Mouse (Mus musculus): ENCODE measurements at regions not wholly inside any gene's neighbourhood (a gene's known extent, or its start where the extent isn't known, plus 50 kb on each side); places are given as distances from the start of the nearest gene placed in this dataset.

- no peak for DNase-seq (ENCODE audit: low read depth, low spot score)
- POLR2A ChIA-PET, result no interaction called here
- no peak for ATAC-seq
Observed at GRCm38 (mm10) chr6:66466757-66467156, 68.4 kb upstream of the Mad2l1 start.

GRCm38 (mm10) chr6:66470627-66471249, 64.5 kb upstream of the Mad2l1 start:
- in situ Hi-C loops (cut with MboI; ENCODE audit: low pct_unique_long_range_greater_than_20kb), result loop anchor here (25.0 kb wide), 1 partner anchor 833 kb away; no protein-coding TSS in a partner anchor
- no peak for ATAC-seq
- ChIA-PET CTCF (no interaction called here), POLR2A (no interaction called here)
- peaks cover 51% of the 10 kb centered on the region for H3K27me3 ChIP-seq
- peak; percentile 4 for TF ChIP-seq CTCF (IDR thresholded peaks at IDR 0.05)
- DNase-seq (ENCODE audit: low read depth, low spot score), result no peak

More at GRCm38 (mm10) chr6:66466757-66467156, 68.4 kb upstream of the Mad2l1 start:
- in situ Hi-C loops (cut with MboI; ENCODE audit: low pct_unique_long_range_greater_than_20kb), result loop anchor here (5.0 to 25.0 kb wide), 2 partner anchors 829 to 954 kb away; no protein-coding TSS in a partner anchor
- peaks cover 37% of the 10 kb centered on the region for H3K27me3 ChIP-seq
- TF ChIP-seq CTCF (IDR thresholded peaks at IDR 0.05), result peak; percentile 44
- CTCF ChIA-PET, result interaction anchor here (1.3 to 1.5 kb wide), 3 partner anchors 9 to 14 kb away, joined by 3 to 4 read pairs (median 4); no protein-coding TSS in a partner anchor

GRCm38 (mm10) chr6:66471786-66472185, 63.4 kb upstream of the Mad2l1 start:
- H3K27me3 ChIP-seq, result peaks cover 44% of the 10 kb centered on the region
- TF ChIP-seq CTCF (IDR thresholded peaks at IDR 0.05), result no peak
- in situ Hi-C loops (cut with MboI; ENCODE audit: low pct_unique_long_range_greater_than_20kb), result loop anchor here (25.0 kb wide), 1 partner anchor 834 kb away; no protein-coding TSS in a partner anchor
- no peak for ATAC-seq
- DNase-seq (ENCODE audit: low read depth, low spot score), result no peak
- CTCF ChIA-PET, result no interaction called here
- POLR2A ChIA-PET, result no interaction called here

- ATAC-seq (no peak), DNase-seq (ENCODE audit: low read depth, low spot score) (no peak)
- TF ChIP-seq CTCF (IDR thresholded peaks at IDR 0.05), result no peak
- ChIA-PET POLR2A (no interaction called here), CTCF (no interaction called here)
- peaks cover 44% of the 10 kb centered on the region for H3K27me3 ChIP-seq
- in situ Hi-C loops (cut with MboI; ENCODE audit: low pct_unique_long_range_greater_than_20kb), result loop anchor here (25.0 kb wide), 1 partner anchor 835 kb away; no protein-coding TSS in a partner anchor
Observed at GRCm38 (mm10) chr6:66472697-66473096, 62.5 kb upstream of the Mad2l1 start.

- CTCF ChIA-PET, result no interaction called here
Observed at GRCm38 (mm10) chr6:66477575-66477974, 57.6 kb upstream of the Mad2l1 start.

GRCm38 (mm10) chr6:66478326-66478964, 56.7 kb upstream of the Mad2l1 start:
- ATAC-seq (no peak), DNase-seq (ENCODE audit: low read depth, low spot score) (no peak)
- POLR2A ChIA-PET, result no interaction called here

More at GRCm38 (mm10) chr6:66477575-66477974, 57.6 kb upstream of the Mad2l1 start:
- POLR2A ChIA-PET, result no interaction called here
- peaks cover 36% of the 10 kb centered on the region for H3K27me3 ChIP-seq
- no peak for TF ChIP-seq CTCF (IDR thresholded peaks at IDR 0.05)
- in situ Hi-C loops (cut with MboI; ENCODE audit: low pct_unique_long_range_greater_than_20kb), result no loop called here
- no peak for ATAC-seq
- DNase-seq (ENCODE audit: low read depth, low spot score), result no peak

GRCm38 (mm10) chr6:66479576-66479975, 55.6 kb upstream of the Mad2l1 start:
- CTCF ChIA-PET, result no interaction called here
- peaks cover 39% of the 10 kb centered on the region for H3K27me3 ChIP-seq
- POLR2A ChIA-PET, result no interaction called here
- DNase-seq (ENCODE audit: low read depth, low spot score) (no peak), ATAC-seq (no peak)
- in situ Hi-C loops (cut with MboI; ENCODE audit: low pct_unique_long_range_greater_than_20kb), result no loop called here
- no peak for TF ChIP-seq CTCF (IDR thresholded peaks at IDR 0.05)

More at GRCm38 (mm10) chr6:66478326-66478964, 56.7 kb upstream of the Mad2l1 start:
- CTCF ChIA-PET, result no interaction called here
- in situ Hi-C loops (cut with MboI; ENCODE audit: low pct_unique_long_range_greater_than_20kb), result no loop called here
- TF ChIP-seq CTCF (IDR thresholded peaks at IDR 0.05), result no peak
- peaks cover 36% of the 10 kb centered on the region for H3K27me3 ChIP-seq

- no peak for ATAC-seq
- CTCF ChIA-PET, result no interaction called here
- peak; percentile 51 for TF ChIP-seq CTCF (IDR thresholded peaks at IDR 0.05)
- DNase-seq (ENCODE audit: low read depth, low spot score), result no peak
- in situ Hi-C loops (cut with MboI; ENCODE audit: low pct_unique_long_range_greater_than_20kb), result no loop called here
- peaks cover 43% of the 10 kb centered on the region for H3K27me3 ChIP-seq
- POLR2A ChIA-PET, result no interaction called here
Observed at GRCm38 (mm10) chr6:66480207-66480606, 55.0 kb upstream of the Mad2l1 start.

GRCm38 (mm10) chr6:66482797-66483196, 52.4 kb upstream of the Mad2l1 start:
- peaks cover 30% of the 10 kb centered on the region for H3K27me3 ChIP-seq
- POLR2A ChIA-PET, result interaction anchor here (0.5 kb wide), 1 partner anchor 528 kb away, joined by 3 read pairs; no protein-coding TSS in a partner anchor
- no peak for TF ChIP-seq CTCF (IDR thresholded peaks at IDR 0.05)
- CTCF ChIA-PET, result interaction anchor here (0.8 kb wide), 1 partner anchor 28 kb away, joined by 3 read pairs; no protein-coding TSS in a partner anchor
- in situ Hi-C loops (cut with MboI; ENCODE audit: low pct_unique_long_range_greater_than_20kb), result no loop called here
- no peak for ATAC-seq
- no peak for DNase-seq (ENCODE audit: low read depth, low spot score)
